Mouse (Mus musculus): ENCODE data around the gene Pde4b. TPM values are rescaled to one million over a fixed set of nuclear protein-coding genes. Genes with fewer than 3 reads are reported as not detected.

Gene Pde4b
- polyA plus RNA-seq, 1 experiment from 2014 or later: 14.6 TPM

- Histone ChIP-seq H3K27ac (ENCODE audit: low read depth) (no peak overlapping the region), H3K4me3 (ENCODE audit: low read depth, low read length) (no peak overlapping the region), H3K4me1 (replicated peaks; ENCODE audit: control insufficient read depth, insufficient read depth, low read length) (peaks cover 10% of the 10 kb centered on the region), H3K4me2 (ENCODE audit: low read length) (peak overlapping the region; percentile 64), H3K36me3 (ENCODE audit: control insufficient read depth, insufficient read depth, low read length) (no peaks in the 10 kb centered on the region), H3K9ac (ENCODE audit: low read length) (no peak overlapping the region), H3K27me3 (replicated peaks; ENCODE audit: control insufficient read depth, insufficient read depth, low read length) (no peaks in the 10 kb centered on the region), H3K9me3 (ENCODE audit: control insufficient read depth, low read length) (no peaks in the 10 kb centered on the region)
- DNase-seq (ENCODE audit: low spot score): no peak
- ATAC-seq (replicated peaks; ENCODE audit: low FRiP score, low TSS enrichment, low read depth): no peak
Measured at GRCm38 (mm10) chr4:102253994-102254393, 166.7 kb downstream of the Pde4b start.

- Histone ChIP-seq H3K4me2 (ENCODE audit: low read length) (peak overlapping the region; percentile 64), H3K36me3 (ENCODE audit: control insufficient read depth, insufficient read depth, low read length) (no peaks in the 10 kb centered on the region), H3K27ac (ENCODE audit: low read depth) (peak overlapping the region; percentile 52), H3K27me3 (replicated peaks; ENCODE audit: control insufficient read depth, insufficient read depth, low read length) (no peaks in the 10 kb centered on the region), H3K4me3 (ENCODE audit: low read depth, low read length) (peak overlapping the region; percentile 27), H3K9ac (ENCODE audit: low read length) (peak overlapping the region; percentile 11), H3K4me1 (replicated peaks; ENCODE audit: control insufficient read depth, insufficient read depth, low read length) (peaks cover 10% of the 10 kb centered on the region), H3K9me3 (ENCODE audit: control insufficient read depth, low read length) (no peaks in the 10 kb centered on the region)
- DNase-seq (ENCODE audit: low spot score): peak; percentile 60
- WGBS: 7% methylated on average over 15 of the region's 15 CpGs
- no peak for ATAC-seq (replicated peaks; ENCODE audit: low FRiP score, low TSS enrichment, low read depth)
Measured at GRCm38 (mm10) chr4:102254466-102255294, 167.3 kb downstream of the Pde4b start.

GRCm38 (mm10) chr4:102255295-102255670 lies 167.9 kb downstream of the Pde4b start:
- DNase-seq (ENCODE audit: low spot score): peak; percentile 59
- Histone ChIP-seq H3K27me3 (replicated peaks; ENCODE audit: control insufficient read depth, insufficient read depth, low read length) (no peaks in the 10 kb centered on the region), H3K4me1 (replicated peaks; ENCODE audit: control insufficient read depth, insufficient read depth, low read length) (peaks cover 10% of the 10 kb centered on the region), H3K4me3 (ENCODE audit: low read depth, low read length) (peak overlapping the region; percentile 27), H3K4me2 (ENCODE audit: low read length) (peak overlapping the region; percentile 64), H3K9ac (ENCODE audit: low read length) (peak overlapping the region; percentile 11), H3K27ac (ENCODE audit: low read depth) (peak overlapping the region; percentile 52), H3K9me3 (ENCODE audit: control insufficient read depth, low read length) (no peaks in the 10 kb centered on the region), H3K36me3 (ENCODE audit: control insufficient read depth, insufficient read depth, low read length) (no peaks in the 10 kb centered on the region)
- ATAC-seq (replicated peaks; ENCODE audit: low FRiP score, low TSS enrichment, low read depth): no peak
- 37% methylated on average over 9 of the region's 9 CpGs for WGBS

DNA sequence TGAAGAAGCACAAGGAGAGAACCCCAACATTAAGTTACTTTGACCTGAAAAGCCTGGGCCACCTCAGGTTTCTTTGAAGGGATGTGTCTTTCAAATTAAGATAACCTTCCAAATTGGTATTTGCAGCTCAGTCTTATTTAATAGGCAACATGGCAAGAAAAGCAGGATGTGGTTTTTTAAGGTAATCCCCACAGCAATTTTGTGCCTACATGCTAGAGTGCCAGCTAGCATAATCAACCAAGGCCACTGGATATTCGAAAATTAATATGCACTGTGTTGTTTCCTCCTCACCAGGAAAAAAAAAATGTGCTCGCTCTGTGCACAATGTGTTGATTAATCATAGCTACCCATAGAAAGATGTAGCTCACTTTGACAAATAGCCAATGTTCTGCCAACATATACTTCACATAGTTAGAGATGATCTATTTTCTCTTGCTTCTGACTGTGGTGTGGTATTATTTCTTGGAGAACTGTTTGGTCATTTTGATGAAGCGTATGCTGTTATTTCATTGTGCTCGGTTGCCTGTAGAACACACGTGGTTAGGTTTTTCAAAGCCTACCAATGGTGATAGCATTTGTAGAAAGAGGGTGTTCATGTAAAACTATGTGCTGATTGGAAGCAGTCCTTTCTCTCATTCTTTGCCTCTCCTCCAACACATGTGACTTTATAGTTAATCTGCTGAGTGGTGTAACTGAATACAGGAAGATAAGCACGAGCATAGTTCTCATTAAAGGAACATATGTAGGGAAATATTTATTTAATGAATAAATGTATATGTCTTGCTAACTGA lies 169.0 kb downstream of the Pde4b start:
- WGBS: 66% methylated on average over 6 of the region's 6 CpGs
- no peaks in the 10 kb centered on the region for H3K9me3 ChIP-seq (ENCODE audit: control insufficient read depth, low read length)
- no peak overlapping the region; the same call in 1 of the 2 replicates for H3K4me3 ChIP-seq (ENCODE audit: low read depth, low read length)
- no peak overlapping the region for H3K9ac ChIP-seq (ENCODE audit: low read length)
- no peak overlapping the region for H3K27ac ChIP-seq (ENCODE audit: low read depth)
- ATAC-seq (replicated peaks; ENCODE audit: low FRiP score, low TSS enrichment, low read depth) (no peak), DNase-seq (ENCODE audit: low spot score) (no peak)
- peaks cover 10% of the 10 kb centered on the region for H3K4me1 ChIP-seq (replicated peaks; ENCODE audit: control insufficient read depth, insufficient read depth, low read length)
- H3K4me2 ChIP-seq (ENCODE audit: low read length): peak overlapping the region; percentile 64
- no peaks in the 10 kb centered on the region for H3K36me3 ChIP-seq (ENCODE audit: control insufficient read depth, insufficient read depth, low read length)
- H3K27me3 ChIP-seq (replicated peaks; ENCODE audit: control insufficient read depth, insufficient read depth, low read length): no peaks in the 10 kb centered on the region

GRCm38 (mm10) chr4:102260216-102260615 lies 172.9 kb downstream of the Pde4b start:
- Histone ChIP-seq H3K9me3 (ENCODE audit: control insufficient read depth, low read length) (no peaks in the 10 kb centered on the region), H3K4me2 (ENCODE audit: low read length) (no peak overlapping the region), H3K9ac (ENCODE audit: low read length) (no peak overlapping the region), H3K27ac (ENCODE audit: low read depth) (no peak overlapping the region), H3K27me3 (replicated peaks; ENCODE audit: control insufficient read depth, insufficient read depth, low read length) (no peaks in the 10 kb centered on the region), H3K4me1 (replicated peaks; ENCODE audit: control insufficient read depth, insufficient read depth, low read length) (0 out of 2 replicates have a peak, but pooled peaks cover 3% of the 10 kb centered on the region), H3K36me3 (ENCODE audit: control insufficient read depth, insufficient read depth, low read length) (no peaks in the 10 kb centered on the region), H3K4me3 (ENCODE audit: low read depth, low read length) (no peak overlapping the region)
- DNase-seq (ENCODE audit: low spot score) (no peak), ATAC-seq (replicated peaks; ENCODE audit: low FRiP score, low TSS enrichment, low read depth) (no peak)

GRCm38 (mm10) chr4:102272313-102272712 lies 185.0 kb downstream of the Pde4b start:
- H3K9me3 ChIP-seq (ENCODE audit: control insufficient read depth, low read length): no peaks in the 10 kb centered on the region
- DNase-seq (ENCODE audit: low spot score): no peak
- H3K4me3 ChIP-seq (ENCODE audit: low read depth, low read length): no peak overlapping the region
- H3K4me1 ChIP-seq (replicated peaks; ENCODE audit: control insufficient read depth, insufficient read depth, low read length): no peaks in the 10 kb centered on the region
- H3K9ac ChIP-seq (ENCODE audit: low read length): no peak overlapping the region
- no peaks in the 10 kb centered on the region for H3K36me3 ChIP-seq (ENCODE audit: control insufficient read depth, insufficient read depth, low read length)
- no peak for ATAC-seq (replicated peaks; ENCODE audit: low FRiP score, low TSS enrichment, low read depth)
- H3K27ac ChIP-seq (ENCODE audit: low read depth): no peak overlapping the region
- H3K4me2 ChIP-seq (ENCODE audit: low read length): no peak overlapping the region
- H3K27me3 ChIP-seq (replicated peaks; ENCODE audit: control insufficient read depth, insufficient read depth, low read length): no peaks in the 10 kb centered on the region
- 66% methylated on average over 3 of the region's 3 CpGs for WGBS

DNA sequence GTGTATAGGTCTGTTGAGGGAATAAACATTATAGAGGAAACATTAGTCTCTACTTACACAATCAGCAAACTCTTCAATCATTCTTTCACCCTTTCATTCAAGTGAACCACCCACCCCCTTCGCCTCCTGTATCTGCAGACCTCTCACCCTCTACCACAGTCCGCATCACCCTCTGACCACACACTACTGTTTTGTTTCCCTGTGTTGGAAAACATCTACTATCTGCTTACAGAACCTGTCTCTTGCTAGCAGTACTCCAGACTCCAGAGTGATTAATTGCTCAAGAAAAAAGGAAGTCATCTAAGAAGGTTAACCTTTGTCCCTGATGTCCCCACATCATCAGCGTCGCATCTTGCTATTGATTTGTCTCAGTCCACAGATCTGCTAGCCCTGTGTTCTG lies 185.4 kb downstream of the Pde4b start:
- Histone ChIP-seq H3K9me3 (ENCODE audit: control insufficient read depth, low read length) (no peaks in the 10 kb centered on the region), H3K27ac (ENCODE audit: low read depth) (no peak overlapping the region), H3K27me3 (replicated peaks; ENCODE audit: control insufficient read depth, insufficient read depth, low read length) (no peaks in the 10 kb centered on the region), H3K36me3 (ENCODE audit: control insufficient read depth, insufficient read depth, low read length) (no peaks in the 10 kb centered on the region), H3K4me1 (replicated peaks; ENCODE audit: control insufficient read depth, insufficient read depth, low read length) (no peaks in the 10 kb centered on the region), H3K9ac (ENCODE audit: low read length) (no peak overlapping the region), H3K4me2 (ENCODE audit: low read length) (no peak overlapping the region), H3K4me3 (ENCODE audit: low read depth, low read length) (no peak overlapping the region)
- DNase-seq (ENCODE audit: low spot score): no peak
- ATAC-seq (replicated peaks; ENCODE audit: low FRiP score, low TSS enrichment, low read depth): no peak
- WGBS: 59% methylated on average over 4 of the region's 4 CpGs

- H3K4me1 ChIP-seq (replicated peaks; ENCODE audit: control insufficient read depth, insufficient read depth, low read length): no peaks in the 10 kb centered on the region
- no peak overlapping the region for H3K4me2 ChIP-seq (ENCODE audit: low read length)
- no peaks in the 10 kb centered on the region for H3K36me3 ChIP-seq (ENCODE audit: control insufficient read depth, insufficient read depth, low read length)
- H3K9me3 ChIP-seq (ENCODE audit: control insufficient read depth, low read length): no peaks in the 10 kb centered on the region
- H3K4me3 ChIP-seq (ENCODE audit: low read depth, low read length): no peak overlapping the region
- H3K9ac ChIP-seq (ENCODE audit: low read length): no peak overlapping the region
- no peak for DNase-seq (ENCODE audit: low spot score)
- H3K27ac ChIP-seq (ENCODE audit: low read depth): no peak overlapping the region
- H3K27me3 ChIP-seq (replicated peaks; ENCODE audit: control insufficient read depth, insufficient read depth, low read length): no peaks in the 10 kb centered on the region
- WGBS: 74% methylated on average over 4 of the region's 4 CpGs
- ATAC-seq (replicated peaks; ENCODE audit: low FRiP score, low TSS enrichment, low read depth): no peak
Measured at GRCm38 (mm10) chr4:102275716-102276115, 188.4 kb downstream of the Pde4b start.

Measured in intestine, embryonic 14.5 days (tissue).